Mouse (Mus musculus): ENCODE measurements around the gene Flot2. TPM values are rescaled to one million over a fixed set of nuclear protein-coding genes. Genes with fewer than 3 reads are reported as not detected.

Flot2 gene
- 143 TPM for polyA plus RNA-seq (2021)

DNA sequence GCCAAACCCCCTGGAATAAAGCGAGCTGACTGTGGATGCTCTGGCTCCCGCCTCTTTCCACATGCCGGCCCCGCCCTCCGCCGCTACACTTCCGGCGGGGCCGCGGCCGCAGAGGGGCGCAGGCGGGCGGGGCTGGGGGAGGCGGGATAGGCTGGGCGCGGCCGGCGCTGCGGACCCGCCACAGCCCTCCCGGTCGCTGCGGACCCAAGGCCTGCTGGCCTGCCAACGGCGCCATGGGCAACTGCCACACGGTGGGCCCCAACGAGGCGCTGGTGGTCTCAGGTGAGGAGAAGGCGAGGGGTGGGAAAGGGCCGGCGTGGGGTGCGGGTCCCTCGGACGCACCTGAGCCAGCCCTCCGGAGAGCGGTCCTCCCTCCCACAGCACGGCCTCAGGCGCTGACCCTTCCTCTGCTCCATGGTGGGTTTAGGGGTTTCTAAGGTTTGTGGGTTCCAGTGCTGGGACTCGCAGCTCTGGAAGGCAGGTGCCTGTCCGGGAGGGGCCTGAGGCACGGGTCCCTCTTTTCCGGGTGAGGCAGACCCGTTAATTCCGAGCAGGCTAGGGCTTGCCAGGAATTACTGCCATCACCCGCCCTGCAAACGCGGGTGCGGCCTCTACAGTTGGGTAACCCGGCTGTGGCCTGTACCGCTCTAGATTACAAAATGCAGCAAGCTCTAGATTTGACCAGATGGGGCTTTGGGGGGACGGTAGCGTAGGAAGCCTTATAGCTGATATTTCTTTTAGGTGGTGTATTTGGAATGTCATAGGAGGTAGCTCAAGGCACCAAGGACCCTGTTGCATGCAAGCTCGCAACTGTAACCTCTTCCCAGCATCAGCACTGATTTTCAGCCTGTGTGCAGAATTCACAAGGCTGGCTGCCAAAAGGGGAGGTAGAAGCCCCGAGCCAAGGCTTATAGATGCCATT, at the start of gene Flot2:
Flot2 (plus strand) TSS at position 101 of the 922 bp plus-strand sequence.
- ChIA-PET POLR2A (interaction anchor here (0.8 to 1.9 kb wide), 3 partner anchors 9 to 54 kb away, joined by 4 to 8 read pairs (median 4); no protein-coding TSS in a partner anchor), CTCF (no interaction called here)
- in situ Hi-C loops (cut with MboI; ENCODE audit: low pct_unique_long_range_greater_than_20kb): no loop called here
- DNase-seq (ENCODE audit: low read depth, low spot score) (no peak), ATAC-seq (peak; percentile 68)
- peak; percentile 41 for TF ChIP-seq CTCF (IDR thresholded peaks at IDR 0.05)
- H3K27me3 ChIP-seq: no peaks in the 10 kb centered on the region

DNA sequence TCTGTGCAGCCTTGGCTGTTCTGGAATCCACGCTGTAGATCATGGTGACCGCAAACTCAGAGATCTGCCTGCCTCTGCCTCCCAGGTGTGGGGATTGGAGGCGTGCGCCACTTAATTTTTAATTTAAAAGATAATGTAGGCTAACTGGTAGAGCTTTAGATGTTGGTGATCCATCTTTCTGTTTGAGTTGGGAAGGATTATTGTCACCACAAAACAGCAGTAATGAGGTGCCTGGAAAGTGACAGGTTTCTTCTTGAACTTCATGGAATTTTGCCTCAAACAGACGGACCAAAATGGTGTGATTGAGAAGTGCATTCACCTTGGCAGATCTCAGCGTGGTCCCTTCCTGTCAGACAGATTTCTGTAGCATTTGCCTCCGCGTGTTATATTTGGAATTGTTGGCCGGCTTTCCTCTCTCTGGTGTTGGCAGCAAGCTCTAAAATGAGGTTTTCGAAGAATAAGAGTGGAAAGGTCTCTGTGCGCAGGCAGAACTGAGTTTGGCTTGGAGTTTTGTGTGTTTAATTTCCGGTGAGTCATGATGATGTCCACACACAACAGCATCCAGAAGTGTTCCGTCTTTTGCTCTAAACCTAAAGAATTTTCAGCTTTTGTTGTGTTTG, 48.5 kb upstream of the Flot2 start:
- no peak for ATAC-seq
- POLR2A ChIA-PET: no interaction called here
- no peak for TF ChIP-seq CTCF (IDR thresholded peaks at IDR 0.05)
- no peaks in the 10 kb centered on the region for H3K27me3 ChIP-seq
- in situ Hi-C loops (cut with MboI; ENCODE audit: low pct_unique_long_range_greater_than_20kb): no loop called here
- CTCF ChIA-PET: no interaction called here
- DNase-seq (ENCODE audit: low read depth, low spot score): no peak

DNA sequence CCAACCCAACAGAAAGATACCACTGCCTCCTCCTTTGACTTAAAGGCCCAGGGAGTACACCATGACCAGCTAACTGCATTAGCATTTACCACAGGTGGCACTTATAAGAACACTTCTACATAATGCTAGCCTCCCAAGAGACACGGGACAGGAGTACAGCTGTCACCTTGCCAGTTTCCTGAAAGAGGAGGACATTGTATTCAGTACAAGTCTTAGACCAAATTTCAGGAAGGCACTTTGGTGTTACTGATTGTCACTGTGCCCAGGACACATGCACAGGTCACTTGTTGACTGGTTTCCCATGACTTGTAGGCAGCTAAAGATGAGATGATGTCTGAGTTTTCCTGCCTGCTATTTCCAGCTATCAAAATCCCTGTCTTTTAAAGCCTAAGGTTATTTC, 42.2 kb upstream of the Flot2 start:
- POLR2A ChIA-PET: interaction anchor here (1.2 kb wide), 1 partner anchor 12 kb away, joined by 3 read pairs; no protein-coding TSS in a partner anchor
- no peak for ATAC-seq
- in situ Hi-C loops (cut with MboI; ENCODE audit: low pct_unique_long_range_greater_than_20kb): no loop called here
- TF ChIP-seq CTCF (IDR thresholded peaks at IDR 0.05): no peak
- H3K27me3 ChIP-seq: no peaks in the 10 kb centered on the region
- CTCF ChIA-PET: interaction anchor here (0.7 kb wide), 1 partner anchor 10 kb away, joined by 3 read pairs; no protein-coding TSS in a partner anchor
- no peak for DNase-seq (ENCODE audit: low read depth, low spot score)

DNA sequence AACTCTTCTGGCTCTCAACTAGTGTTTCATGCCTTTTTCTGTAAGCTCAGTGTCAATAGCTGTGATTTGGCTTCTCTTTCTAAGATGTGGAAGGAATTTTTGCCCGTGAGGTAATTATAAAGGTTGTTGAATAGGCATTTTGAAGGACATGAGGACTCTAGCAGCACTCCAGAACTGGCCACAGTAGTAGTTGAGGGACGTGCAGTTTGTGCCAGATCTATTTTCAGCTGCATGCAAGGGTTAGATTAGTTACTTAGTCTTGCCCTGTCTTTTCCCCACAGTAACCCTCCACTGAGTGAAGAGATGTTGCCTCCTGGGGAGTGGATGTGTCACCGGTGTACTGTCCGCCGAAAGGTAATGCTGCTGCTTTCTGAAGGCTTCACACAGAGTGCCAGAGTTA, 31.3 kb upstream of the Flot2 start:
- ChIA-PET CTCF (interaction anchor here (1.5 to 5.6 kb wide), 3 partner anchors 10 to 20 kb away, joined by 4 to 41 read pairs (median 6); no protein-coding TSS in a partner anchor), POLR2A (no interaction called here)
- no peak for DNase-seq (ENCODE audit: low read depth, low spot score)
- H3K27me3 ChIP-seq: no peaks in the 10 kb centered on the region
- in situ Hi-C loops (cut with MboI; ENCODE audit: low pct_unique_long_range_greater_than_20kb): no loop called here
- no peak for TF ChIP-seq CTCF (IDR thresholded peaks at IDR 0.05)
- no peak for ATAC-seq

DNA sequence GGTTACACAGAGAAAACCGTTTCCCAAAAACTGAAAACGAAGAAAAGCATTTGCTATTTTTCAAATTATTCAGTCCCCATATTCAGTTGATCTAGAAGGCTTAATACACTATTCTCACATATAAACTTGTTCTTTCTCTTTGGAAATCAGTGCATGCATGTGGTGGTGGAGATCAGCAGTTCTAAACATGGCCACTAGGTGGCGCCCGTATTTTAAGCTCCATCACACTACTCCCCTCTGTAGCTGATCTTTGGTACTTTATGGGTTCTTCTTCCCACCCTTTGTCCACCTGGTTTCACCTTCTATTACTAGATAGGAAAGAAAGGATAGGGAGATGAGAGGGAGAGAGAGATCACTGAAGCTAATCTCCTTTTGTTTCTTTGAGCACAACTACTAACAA, 18.1 kb upstream of the Flot2 start:
- in situ Hi-C loops (cut with MboI; ENCODE audit: low pct_unique_long_range_greater_than_20kb): no loop called here
- peak; percentile 91 for TF ChIP-seq CTCF (IDR thresholded peaks at IDR 0.05)
- DNase-seq (ENCODE audit: low read depth, low spot score) (no peak), ATAC-seq (no peak)
- CTCF ChIA-PET: interaction anchor here (0.7 to 3.4 kb wide), 13 partner anchors 8 to 139 kb away, joined by 3 to 41 read pairs (median 5); partner anchors contain the start of gene Dhrs13
- no peaks in the 10 kb centered on the region for H3K27me3 ChIP-seq
- POLR2A ChIA-PET: interaction anchor here (1.0 to 1.7 kb wide), 3 partner anchors 8 to 25 kb away, joined by 3 read pairs; no protein-coding TSS in a partner anchor

DNA sequence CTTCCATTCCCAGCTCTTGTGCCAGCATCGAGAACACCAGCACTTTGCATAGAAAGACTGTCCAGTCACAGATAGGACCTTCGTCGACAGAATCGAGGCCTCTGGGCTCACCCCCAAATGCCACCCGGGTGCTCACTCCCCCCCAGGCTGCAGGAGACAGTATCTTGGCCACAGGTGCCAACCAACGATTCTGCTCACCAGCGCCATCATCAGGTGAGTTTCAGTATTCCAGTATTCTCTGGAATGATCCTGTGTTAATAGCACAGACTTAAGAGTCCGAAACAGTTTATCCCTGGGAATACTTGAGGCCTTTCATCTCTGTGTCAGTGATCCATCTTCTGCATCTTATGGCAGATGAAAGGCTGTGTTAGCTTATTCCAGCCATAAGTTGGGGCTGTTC, 14.1 kb upstream of the Flot2 start:
- H3K27me3 ChIP-seq: no peaks in the 10 kb centered on the region
- ATAC-seq (no peak), DNase-seq (ENCODE audit: low read depth, low spot score) (no peak)
- POLR2A ChIA-PET: interaction anchor here (0.5 kb wide), 1 partner anchor 38 kb away, joined by 5 read pairs; no protein-coding TSS in a partner anchor
- TF ChIP-seq CTCF (IDR thresholded peaks at IDR 0.05): peak; percentile 67
- CTCF ChIA-PET: interaction anchor here (0.9 to 1.5 kb wide), 2 partner anchors 12 to 13 kb away, joined by 3 to 5 read pairs; no protein-coding TSS in a partner anchor
- in situ Hi-C loops (cut with MboI; ENCODE audit: low pct_unique_long_range_greater_than_20kb): no loop called here

DNA sequence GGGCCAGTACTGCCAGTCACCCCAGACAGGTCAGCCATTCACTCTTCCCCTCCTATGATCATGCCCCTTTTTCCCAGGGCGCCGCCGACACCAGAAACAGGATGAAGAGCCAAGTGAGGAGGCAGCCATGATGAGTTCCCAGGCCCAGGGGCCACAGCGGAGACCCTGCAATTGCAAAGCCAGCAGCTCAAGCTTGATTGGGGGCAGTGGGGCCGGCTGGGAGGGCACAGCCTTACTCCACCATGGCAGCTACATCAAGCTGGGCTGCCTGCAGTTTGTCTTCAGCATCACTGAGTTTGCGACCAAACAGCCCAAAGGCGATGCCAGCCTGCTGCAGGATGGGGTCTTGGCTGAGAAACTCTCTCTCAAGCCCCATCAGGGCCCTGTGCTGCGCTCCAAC, 8.5 kb upstream of the Flot2 start:
- TF ChIP-seq CTCF (IDR thresholded peaks at IDR 0.05): no peak
- in situ Hi-C loops (cut with MboI; ENCODE audit: low pct_unique_long_range_greater_than_20kb): no loop called here
- ATAC-seq: no peak
- POLR2A ChIA-PET: interaction anchor here (0.5 to 0.6 kb wide), 2 partner anchors 14 to 306 kb away, joined by 3 to 6 read pairs; no protein-coding TSS in a partner anchor
- H3K27me3 ChIP-seq: no peaks in the 10 kb centered on the region
- no peak for DNase-seq (ENCODE audit: low read depth, low spot score)
- CTCF ChIA-PET: interaction anchor here (3.4 kb wide), 1 partner anchor 9 kb away, joined by 14 read pairs; no protein-coding TSS in a partner anchor

DNA sequence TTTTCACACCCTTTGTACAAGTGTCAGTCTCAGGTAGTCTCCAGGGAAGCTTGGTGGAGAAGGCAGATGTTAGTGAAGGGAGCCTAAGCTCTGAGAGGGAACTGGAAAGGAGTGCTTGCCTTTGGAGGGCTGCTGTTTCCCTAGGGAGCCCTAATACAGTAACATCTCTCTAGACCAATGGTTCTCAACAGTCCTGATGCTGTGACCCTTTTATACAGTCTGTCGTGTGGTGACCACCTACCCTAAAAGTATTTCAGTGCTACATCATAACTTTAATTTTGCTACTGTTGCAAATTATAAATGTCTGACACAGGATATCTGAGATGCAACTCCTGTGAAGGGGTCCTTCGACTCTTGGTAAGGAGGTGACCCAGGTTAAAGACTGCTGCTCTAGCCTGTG, 7.1 kb upstream of the Flot2 start:
- ChIA-PET POLR2A (interaction anchor here (1.4 kb wide), 1 partner anchor 10 kb away, joined by 3 read pairs; no protein-coding TSS in a partner anchor), CTCF (interaction anchor here (3.4 kb wide), 1 partner anchor 11 kb away, joined by 14 read pairs; no protein-coding TSS in a partner anchor)
- no peak for ATAC-seq
- TF ChIP-seq CTCF (IDR thresholded peaks at IDR 0.05): no peak
- no peak for DNase-seq (ENCODE audit: low read depth, low spot score)
- in situ Hi-C loops (cut with MboI; ENCODE audit: low pct_unique_long_range_greater_than_20kb): no loop called here
- H3K27me3 ChIP-seq: no peaks in the 10 kb centered on the region

DNA sequence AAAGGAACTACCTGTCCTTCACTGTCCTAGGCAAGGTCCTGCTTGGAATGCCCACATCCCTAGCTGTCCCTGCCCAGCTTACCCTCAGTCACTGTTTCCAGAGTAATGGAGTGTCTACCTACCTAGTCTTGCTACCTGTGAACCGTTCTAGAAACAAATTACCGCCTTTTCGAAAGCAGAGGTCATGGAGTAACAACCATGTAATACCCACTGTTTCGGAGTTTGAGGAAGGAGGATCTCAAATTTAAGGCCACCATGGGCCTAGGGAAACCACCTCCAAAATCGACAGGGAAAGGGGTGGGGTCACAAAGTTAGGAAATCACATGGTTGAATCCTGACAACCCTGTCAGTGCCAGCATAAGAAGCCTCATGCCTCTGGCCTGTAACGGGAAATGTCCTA, 6.3 kb upstream of the Flot2 start:
- no peak for TF ChIP-seq CTCF (IDR thresholded peaks at IDR 0.05)
- H3K27me3 ChIP-seq: no peaks in the 10 kb centered on the region
- ATAC-seq (no peak), DNase-seq (ENCODE audit: low read depth, low spot score) (no peak)
- CTCF ChIA-PET: interaction anchor here (2.1 kb wide), 1 partner anchor 11 kb away, joined by 9 read pairs; no protein-coding TSS in a partner anchor
- POLR2A ChIA-PET: interaction anchor here (1.4 kb wide), 1 partner anchor 11 kb away, joined by 3 read pairs; no protein-coding TSS in a partner anchor
- in situ Hi-C loops (cut with MboI; ENCODE audit: low pct_unique_long_range_greater_than_20kb): no loop called here
